Mouse (Mus musculus) spleen, embryonic (tissue): ENCODE measurements around the gene Lrrc42.

Experiments used
- CTCF ChIA-PET: fragments of 350-600 bp; sonication (Branson Sonifier 250); formaldehyde crosslinking; loops from one replicate; lab custom pipeline; 2022; lab: Charles Lee

Lrrc42 gene

DNA sequence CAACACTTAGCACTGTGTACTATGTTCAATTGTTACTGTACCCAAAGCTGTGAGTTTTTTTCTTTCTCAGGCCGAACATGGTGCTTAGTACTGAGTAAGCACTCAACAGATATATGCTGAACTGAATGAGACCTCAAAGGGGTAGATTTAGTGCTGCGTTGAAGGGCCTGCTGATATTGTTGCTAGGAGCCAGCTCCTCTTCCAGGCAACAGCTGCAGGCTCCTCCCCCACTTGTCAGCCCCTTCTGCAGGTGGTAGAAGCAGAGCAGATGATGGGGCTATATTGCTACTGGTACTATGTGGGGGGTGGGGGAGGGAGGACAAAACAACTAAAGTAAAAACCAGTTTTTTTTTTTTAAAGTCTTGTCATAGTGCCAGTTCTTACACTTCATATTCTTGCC lies 3.9 kb downstream of the Lrrc42 start:
- CTCF ChIA-PET = interaction anchor here (0.7 to 1.2 kb wide), 3 partner anchors 12 to 100 kb away, joined by 4 to 5 read pairs (median 5); no protein-coding TSS in a partner anchor

DNA sequence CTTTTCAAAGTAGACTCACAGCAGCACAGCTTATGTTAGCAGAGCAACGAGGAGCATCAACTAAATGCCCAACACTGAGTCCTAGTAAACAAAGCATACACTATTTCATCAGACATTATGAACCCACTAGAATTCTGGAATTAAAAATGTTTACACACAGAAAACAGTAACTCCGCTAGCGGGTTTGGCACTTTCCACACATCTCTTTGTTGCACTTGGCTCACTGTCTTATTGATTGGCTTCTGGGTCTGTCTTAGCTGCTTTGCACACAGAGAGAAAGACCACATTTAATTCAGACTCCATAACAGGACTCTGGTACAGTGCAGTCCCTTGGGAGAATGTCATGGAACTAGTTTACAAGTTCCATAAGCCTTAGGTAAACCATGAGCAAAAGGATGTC lies 5.3 kb downstream of the Lrrc42 start:
- CTCF ChIA-PET = no interaction called here

DNA sequence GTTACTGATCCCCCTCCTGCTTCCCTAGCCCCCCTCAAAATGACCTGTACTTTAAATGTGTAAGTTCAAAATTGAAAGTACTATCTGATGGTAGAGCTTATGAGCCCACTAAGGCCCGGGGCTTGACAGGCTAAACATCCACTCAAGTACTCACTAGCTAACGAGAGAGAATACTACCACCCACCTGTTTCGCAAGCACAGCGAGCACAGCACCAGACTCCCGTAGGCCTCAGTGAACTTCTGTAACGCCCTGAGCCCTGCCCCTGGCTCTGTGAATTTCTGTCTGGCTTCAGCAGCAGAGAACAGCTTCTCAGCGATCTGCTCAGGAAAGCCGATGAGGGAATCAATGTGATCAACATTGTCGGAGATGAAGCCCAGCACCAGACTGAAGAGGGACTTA lies 6.2 kb downstream of the Lrrc42 start:
- CTCF ChIA-PET = no interaction called here

DNA sequence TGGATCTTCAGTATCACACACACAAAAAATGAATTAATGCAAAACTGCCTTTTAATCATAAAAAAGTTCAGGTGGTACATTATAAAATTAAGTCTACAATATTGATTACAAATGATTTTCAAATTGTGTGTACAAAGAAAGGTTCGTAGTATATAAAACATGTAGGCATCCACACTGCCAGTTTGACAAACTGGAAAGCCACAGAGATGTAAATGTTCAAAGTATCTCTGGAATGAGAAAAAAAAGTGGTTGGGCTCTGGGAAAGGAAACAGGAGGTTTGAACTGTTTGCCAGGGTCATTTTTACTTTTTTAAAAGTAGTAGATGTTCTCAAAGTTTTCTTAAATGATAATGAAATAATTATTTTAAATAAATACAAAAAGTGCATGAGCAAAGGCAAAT lies 7.3 kb downstream of the Lrrc42 start:
- CTCF ChIA-PET = no interaction called here

DNA sequence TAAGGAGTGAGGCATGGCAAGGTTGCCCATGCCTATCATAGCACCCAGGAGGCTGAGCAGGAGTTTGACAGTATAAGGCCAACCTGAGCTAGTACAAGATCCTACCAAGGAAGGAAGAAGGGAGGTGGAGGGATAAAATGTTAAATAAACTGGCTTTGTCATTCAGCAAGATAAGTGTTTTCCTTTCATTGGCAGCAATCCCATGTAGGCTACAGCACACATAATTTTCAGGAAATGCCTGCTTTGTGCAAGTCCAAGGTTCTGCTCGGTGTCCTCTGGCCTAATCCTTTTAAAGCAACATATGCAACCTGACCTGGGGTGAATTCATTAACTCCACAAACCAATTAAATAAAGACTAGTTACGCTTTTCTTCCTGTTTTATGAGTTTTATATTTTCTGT lies 8.0 kb downstream of the Lrrc42 start:
- CTCF ChIA-PET = no interaction called here

DNA sequence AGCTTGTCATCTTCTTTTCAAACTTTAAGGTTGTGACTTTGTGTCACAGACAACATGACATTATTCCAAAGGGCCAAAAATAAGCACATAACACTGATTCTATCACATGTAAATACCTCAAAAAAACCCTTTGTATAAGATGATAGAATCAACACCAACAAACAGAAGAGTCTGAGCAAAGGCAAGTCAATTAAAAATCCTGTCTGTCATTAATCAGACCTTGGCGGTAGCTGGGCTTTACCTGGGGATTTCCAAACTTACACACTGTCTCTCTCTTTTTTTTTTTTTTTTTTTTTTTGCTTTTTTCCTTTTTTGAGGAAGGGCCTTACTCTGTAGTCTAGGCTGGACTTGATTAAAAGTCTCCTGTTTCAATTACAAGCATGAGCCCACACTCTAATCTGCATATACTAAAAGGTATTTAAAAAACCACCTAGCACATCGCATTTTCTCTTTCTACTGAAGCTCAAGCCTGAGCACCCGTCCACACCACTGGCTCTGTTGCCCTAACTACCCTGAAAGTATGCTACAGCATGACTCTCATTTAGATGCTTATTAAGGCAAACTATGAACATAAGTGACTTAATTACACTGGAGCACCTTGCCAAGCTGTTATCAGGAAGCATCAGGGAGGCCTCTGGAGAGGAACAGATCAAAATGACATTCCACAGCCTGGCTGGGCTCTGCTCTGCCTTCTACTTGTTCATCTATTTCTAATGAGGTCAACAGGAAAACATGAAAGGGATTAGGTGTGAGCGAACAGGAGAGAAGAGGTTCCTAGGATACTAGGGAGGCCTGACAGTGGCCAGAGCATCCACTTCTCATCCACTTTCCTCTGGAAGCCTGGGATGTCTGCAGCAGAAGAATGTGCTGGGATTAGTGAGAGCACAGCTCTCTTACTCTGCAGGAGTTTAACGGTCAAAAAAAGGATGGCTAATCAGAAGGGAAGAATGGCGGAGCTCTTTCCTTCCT lies 9.7 kb downstream of the Lrrc42 start:
- CTCF ChIA-PET = interaction anchor here (0.7 kb wide), 1 partner anchor 296 kb away, joined by 3 read pairs; no protein-coding TSS in a partner anchor

DNA sequence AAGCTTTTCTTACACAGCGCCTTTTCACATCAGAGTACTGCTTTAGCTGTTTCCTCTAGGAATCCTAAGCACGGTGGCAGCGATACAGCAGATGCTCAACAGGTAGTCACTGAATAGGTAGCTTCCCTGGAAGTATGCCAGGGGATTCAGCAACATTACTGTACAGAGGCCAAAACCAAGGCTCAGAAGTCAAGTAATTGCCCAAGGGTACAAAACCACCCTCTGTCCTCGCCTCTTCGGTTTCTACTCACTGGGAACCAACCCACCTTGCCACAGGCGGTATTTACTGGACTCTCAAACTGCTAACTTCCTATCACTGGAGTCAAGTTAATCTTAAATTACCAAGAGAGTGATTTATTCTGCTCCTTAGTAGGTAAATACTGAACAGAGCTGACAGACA lies 13.1 kb downstream of the Lrrc42 start:
- CTCF ChIA-PET = no interaction called here

DNA sequence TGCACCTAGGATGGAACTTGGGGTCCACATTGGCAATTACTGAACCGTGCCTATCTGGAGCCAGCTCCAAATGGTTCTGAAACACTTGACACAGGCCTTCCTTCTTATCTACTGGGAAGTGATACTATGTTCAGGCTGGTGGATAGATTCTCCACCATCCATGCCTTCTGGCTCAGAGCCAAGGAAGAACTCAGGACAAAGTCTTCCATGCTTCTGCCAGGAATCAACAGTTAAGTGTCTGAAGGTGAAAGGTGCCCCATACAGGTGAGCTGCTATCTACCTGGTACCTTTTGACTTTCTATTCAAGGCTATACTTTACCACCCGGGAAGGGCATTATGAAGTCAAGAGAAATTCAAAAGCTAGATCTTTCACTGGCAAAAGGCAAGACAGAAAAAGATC lies 15.1 kb downstream of the Lrrc42 start:
- CTCF ChIA-PET = no interaction called here

DNA sequence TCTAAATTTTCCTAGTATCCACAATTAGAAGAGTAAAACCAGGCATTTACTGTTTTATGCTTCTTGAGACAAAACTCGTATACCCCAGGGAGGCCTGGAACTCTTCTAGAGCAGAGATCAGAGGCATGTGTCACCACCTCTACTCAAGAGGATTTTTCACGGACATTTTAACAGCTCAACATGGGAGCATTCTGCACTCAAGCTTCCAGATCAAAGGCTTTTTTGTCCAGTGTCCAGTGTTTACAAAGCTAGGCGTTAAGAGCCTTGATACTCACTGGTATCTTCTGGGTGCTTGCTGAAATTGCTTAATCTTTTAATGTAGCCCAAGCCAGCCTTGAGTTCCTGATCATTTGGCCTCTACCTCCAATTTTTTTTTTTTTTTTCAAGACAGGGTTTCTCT lies 21.1 kb downstream of the Lrrc42 start:
- CTCF ChIA-PET = interaction anchor here (0.7 kb wide), 1 partner anchor 1715 kb away, joined by 4 read pairs; no protein-coding TSS in a partner anchor

DNA sequence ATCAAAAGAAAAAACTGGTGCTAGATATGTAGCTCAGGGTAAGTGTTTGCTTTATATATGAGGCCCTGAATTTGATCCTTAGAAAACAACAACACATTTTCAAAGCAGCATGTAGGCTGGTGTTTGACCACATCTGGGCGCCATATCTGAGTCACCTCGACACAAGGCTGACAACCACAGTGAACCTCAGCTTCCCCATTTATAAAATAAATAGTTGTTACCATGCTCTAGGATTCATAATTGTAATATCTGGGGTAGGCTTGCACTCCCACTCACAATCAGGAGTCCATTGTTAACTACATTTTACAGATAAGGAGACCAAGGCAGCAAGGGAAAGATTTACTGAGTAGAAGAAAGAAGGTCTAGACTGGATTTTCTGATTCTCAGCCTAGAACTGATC lies 27.0 kb downstream of the Lrrc42 start:
- CTCF ChIA-PET = no interaction called here

DNA sequence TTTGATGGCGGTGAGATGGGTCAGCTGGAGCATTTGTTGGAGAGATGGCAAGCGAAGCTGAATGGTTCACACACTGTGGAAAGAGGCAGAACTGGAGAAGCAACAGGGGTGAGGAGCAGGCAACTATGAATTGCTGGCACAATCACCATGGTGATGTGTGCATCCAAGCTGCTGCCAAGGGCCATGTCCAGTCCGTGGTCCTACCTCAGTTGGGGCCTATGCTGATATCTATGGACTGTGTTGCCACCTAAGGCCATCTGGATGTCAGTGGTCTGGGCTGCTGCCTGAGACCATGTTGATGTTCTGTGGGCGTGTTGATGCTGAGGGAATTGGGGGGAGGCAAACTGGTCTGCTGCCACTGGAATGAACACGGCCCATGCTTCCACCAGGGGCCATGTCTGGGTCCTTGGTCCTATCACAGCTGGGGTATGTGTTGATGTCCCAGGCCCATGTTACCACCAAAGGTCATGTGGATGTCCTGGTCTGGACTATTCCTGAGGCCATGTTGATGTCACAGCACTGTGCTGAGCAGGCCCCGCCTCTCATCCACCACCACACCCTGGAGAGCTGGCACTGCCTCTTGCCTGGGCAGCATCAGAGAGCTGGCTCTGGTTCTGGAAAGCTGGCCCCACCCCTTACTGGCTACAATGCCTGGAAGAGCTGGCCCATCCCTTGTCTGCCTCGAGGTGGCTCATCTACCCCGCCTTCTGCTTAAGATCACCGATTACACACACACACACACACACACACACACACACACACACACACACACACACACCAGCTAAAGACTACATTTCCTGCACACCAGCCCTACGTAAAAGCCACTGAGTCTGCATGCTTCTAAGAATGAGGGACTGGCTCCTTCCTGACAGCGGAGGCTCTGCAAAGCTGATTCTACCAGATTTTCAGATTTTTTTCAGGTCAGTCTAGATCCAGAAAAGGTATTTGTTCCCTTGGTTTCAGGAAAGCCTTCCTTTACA lies 29.8 kb downstream of the Lrrc42 start:
- CTCF ChIA-PET = interaction anchor here (0.7 kb wide), 1 partner anchor 1815 kb away, joined by 3 read pairs; no protein-coding TSS in a partner anchor

DNA sequence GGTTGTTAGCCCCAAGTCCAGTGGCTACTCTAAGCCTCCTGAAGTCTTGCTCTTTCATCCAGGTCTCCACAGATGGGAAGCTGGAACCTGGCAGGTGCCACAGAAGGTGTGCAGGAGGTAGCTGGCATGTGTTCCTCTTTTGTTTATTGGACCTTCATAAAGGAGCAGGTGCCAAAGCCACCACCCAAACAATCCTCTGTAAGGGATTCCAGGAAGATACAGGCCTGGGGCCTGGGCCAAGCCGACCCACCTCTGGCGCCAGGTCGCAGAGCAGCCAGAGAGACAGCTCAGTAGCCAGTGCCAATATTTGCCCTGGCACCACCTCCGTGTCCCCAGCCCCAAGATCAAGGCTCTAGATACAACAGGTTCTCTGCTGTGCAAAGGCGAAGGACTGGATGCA lies 31.8 kb downstream of the Lrrc42 start:
- CTCF ChIA-PET = no interaction called here

DNA sequence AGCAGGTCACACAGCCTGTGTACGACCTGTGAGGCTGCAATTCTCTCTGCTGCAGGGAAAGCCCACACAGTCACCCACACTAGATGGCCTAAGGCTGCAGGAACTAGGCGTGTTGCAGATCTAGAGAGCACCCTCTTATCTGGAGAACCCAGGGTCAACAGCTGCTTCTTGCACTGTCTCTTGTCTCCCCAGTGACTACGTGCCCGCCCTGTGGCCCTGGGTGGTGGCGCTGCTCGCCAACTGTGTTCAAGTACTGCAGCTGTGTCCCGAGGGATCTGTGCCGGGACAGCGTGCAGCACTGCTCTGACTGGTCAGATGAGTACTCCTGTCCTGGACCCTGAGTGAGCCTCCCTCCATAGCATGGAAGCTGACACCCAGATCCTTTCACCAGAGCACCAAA lies 35.8 kb downstream of the Lrrc42 start:
- CTCF ChIA-PET = no interaction called here

DNA sequence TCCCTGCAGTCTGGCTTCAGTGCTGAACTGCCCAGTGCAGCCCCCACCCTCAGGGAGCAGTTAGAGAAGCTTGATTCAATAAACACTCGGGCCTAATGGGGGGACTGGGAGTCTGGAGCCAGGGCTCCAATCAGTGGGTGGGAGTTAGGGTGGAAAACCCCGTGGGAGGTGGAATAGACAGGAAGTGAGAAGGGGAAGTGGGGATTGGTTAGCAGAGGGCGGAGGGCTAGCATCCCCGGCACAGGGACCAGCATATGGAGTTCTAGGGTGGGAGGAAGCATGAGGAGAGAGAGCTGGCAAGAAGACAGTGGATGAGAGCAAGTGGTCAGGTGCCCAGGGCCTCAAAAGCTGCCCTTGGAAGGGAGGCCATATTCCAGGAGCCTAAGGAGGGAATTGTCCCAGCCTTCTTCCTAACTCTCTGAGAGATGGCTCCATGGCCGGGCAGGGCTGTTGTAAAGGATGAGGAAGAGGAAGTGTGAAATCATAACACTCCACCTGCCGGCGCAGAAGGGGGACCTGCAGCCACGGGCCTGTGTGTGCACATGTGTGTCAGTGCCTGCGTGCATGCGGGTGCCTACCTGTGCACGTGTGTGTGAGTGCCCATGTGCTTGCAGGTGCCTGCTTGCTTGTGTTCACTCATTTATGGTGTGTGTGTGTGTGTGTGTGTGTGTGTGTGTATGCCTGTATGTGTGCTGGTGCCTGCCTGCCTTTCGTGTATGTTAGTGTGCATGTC lies 39.9 kb downstream of the Lrrc42 start:
- CTCF ChIA-PET = no interaction called here

DNA sequence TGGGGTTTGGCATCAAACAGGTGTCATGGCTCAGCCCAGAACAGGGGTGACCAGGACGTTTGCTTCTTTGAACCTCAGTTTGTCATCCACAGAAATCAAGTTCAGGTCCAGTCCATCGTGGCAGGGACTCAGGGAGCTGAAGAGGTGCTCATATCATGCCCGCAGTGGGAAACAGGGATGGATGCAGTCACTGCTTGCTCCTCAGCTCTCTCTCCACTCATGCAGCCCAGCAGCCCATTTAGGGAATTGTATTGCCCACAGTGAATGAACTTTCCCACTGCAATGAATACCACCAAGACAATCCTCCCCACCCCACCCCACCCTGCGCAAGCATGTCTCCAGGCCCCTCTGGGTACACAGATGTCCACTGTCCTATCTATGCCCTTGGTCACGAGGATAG lies 41.4 kb downstream of the Lrrc42 start:
- CTCF ChIA-PET = no interaction called here

DNA sequence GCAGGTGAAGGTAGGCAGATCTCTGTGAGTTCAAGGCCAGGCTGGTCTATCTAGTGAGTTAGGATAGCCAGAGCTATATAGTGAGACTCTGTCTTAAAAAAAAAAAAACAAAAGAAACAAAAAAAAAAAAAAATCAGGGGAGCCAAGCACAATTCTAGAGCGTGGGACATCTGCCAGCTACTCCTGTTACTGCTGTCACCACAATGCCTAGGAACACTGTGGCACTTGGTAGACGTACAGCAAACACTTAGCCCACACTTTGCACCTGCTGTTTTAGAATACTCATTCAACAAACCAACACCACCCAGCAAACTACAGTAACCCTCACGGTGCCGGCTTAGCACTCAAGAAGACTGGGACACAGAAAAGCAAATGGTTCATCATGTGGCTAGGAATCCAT lies 41.9 kb downstream of the Lrrc42 start:
- CTCF ChIA-PET = no interaction called here

DNA sequence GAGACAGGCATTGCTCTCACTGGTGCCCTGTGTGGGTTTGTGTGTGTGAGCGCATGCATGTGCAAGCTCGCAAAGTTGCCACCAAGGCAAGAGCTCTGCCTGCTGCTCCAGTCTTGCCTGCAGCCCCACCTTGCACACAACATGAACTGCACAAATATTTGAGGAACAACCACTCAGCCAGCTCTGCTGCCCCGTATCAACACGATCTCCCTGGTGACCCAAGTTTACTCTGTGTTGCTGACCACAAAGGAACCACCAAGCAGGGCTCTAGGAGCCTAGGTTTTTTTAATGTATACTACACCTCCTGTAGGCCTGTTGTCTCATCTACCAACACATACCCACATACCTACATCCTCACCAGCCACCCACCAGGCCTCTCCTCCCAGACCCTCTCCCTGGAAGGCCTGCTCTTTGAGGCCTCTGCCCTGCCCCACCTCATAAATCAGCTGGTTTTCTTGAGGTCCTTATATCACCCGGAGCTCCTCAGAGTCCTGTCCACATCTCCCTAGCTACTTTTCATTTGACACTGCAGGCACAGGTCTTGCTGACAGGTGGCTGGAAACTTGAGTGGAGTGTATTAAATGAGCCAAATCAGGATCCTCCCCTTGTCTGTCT lies 42.7 kb downstream of the Lrrc42 start:
- CTCF ChIA-PET = no interaction called here

DNA sequence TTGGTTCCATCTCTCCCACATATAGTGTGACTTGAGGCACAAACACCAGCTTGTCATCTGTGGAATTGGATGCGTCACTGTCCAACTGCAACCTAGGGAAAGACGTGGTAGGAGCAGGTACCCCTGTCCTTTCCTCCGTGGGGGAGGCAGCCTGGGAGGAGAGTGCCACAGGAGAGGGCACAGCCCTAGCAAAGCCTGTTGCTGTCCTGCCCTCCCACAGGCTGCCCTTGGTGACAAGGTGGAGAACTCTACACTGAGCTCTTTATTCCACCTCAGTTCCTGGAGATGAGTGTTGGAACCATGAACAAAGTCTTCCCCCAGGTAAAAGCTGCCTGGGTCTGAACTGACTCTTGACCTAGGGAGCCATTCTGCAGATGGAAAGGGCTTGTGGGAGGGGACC lies 44.5 kb downstream of the Lrrc42 start, which contains the start of gene Ldlrad1:
Gene Ldlrad1 (plus strand): TSS at position 301 of the 400 bp plus-strand sequence.
- CTCF ChIA-PET = interaction anchor here (0.6 kb wide), 1 partner anchor 16 kb away, joined by 3 read pairs; no protein-coding TSS in a partner anchor

DNA sequence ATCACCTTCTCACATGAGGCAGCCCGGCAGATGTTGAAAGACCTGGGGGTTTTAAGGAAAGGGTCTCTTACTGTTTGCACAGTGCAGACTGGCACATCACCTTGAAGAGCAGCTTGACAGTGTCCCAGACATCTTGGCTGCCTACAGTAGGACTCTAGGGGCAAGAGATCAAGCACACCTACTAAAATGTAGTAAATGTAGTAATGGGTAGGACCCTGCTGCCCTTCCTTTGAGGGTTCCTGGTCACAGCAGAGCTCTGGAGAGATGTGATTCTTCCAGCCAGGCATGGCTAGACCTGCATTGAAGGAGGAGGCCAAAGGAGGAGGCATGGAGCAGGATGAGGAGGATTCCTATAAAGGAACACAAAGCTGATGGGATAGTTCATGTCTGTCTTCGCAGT lies 46.3 kb downstream of the Lrrc42 start:
- CTCF ChIA-PET = no interaction called here

DNA sequence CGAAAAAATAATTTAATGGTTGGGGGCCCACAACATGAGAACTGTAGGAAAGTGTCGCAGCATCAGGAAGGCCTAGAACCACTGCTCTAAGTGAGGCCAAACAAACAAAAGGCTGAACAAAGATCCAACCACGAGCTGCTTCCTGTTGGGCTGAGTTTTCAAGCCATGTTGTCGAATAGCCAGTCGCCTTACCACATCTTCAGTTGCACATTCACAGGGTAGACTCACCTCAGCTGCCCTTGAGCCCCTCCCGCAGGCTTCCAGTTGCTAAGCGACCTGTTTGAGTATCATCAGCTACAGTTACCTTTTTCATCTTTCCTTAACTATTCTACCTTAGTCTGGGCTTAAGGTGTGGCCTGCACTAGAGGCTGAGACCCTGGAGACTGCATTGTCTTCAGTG lies 50.3 kb downstream of the Lrrc42 start:
- CTCF ChIA-PET = no interaction called here

DNA sequence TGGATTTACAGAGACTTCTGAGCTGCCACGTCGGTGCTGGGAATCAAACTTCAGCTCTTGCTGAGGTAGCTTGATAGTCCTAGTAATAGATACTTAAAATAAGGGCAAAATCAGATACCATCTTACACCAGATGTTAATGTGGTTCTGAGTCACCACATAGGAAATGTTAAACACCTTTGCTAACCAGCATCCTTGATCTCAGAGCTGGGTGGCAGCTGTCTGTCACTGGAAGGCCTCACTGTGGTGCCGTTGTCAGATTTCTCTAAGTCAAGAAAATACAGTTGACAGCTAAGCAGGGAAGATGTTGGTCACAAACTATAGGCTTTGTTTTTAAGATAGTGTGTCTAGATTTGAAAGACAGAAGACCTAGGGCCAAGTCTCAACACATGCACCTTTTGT lies 51.6 kb downstream of the Lrrc42 start:
- CTCF ChIA-PET = no interaction called here
